Mouse (Mus musculus): ENCODE results near the gene Abi3. TPM values are rescaled to one million over a fixed set of nuclear protein-coding genes. Genes with fewer than 3 reads are reported as not detected.
"Not testable (repeated sequence)": the region's sequence is repeated elsewhere in the genome, so short reads cannot be mapped to it uniquely, and the experiment has no call there.

The Abi3 gene
- 1.0 and 1.1 TPM in 2 replicates for total RNA-seq (2014; rRNA removed)
- polyA plus RNA-seq (2015; fragmentation: Nextera tagmentation; extraction: Ambion mirVana) = 1.5 TPM in 2 replicates

DNA sequence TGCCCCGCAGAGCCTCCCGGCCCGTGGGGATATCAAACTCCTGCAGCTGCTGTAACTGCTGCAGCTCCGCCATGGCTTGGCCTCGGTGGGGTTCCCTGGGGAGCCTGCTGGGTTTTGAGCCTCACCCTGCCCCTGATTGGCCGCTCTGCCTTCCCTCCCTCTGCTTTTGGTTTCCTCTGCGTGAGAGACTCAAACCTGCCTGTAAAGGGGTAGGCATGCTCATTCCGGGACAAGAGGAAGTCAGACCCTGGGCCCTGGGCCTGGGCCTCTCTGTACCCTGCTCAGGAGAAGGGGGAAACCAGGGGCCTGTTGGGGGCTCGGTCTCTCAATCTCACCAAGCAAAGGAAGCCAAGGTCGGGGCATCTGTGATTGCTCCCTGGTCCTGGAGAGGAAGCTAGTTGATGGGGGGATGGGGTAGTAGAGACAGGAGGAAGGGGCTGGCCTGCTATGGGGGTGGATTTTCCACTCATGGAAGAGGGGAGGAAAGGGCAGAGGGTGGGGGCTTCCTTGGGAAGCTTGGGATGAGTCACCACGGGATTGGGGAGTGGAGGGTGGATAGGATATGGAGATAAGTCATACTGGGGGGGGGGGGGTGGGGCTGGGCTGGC lies at the start of gene Abi3:
Gene Abi3, minus strand, starts transcription at position 403 of the 608 bp plus-strand sequence.
- no peak for DNase-seq (ENCODE audit: low spot score)
- no peak within 1 kb of the TSS for H3K9ac ChIP-seq (replicated peaks; ENCODE audit: low read length, poor library complexity, severe bottlenecking)
- ATAC-seq (ENCODE audit: low FRiP score) = no peak
- H3K27ac ChIP-seq (ENCODE audit: low read depth, low read length) = no peak within 1 kb of the TSS
- TF ChIP-seq CTCF (IDR thresholded peaks at IDR 0.05) = no peak
- H3K4me1 ChIP-seq (ENCODE audit: insufficient read depth, low read length) = no peaks in the 10 kb centered on the region; the same call in 1 of the 2 replicates
- no peaks in the 10 kb centered on the region for H3K36me3 ChIP-seq (ENCODE audit: insufficient read depth, low read length)
- no peak within 1 kb of the TSS for H3K4me3 ChIP-seq (ENCODE audit: low read depth, low read length)
- no peaks in the 10 kb centered on the region for H3K9me3 ChIP-seq (ENCODE audit: low read length)
- no peak within 1 kb of the TSS for H3K4me2 ChIP-seq (ENCODE audit: low read depth, low read length, poor library complexity, severe bottlenecking)
- no peaks in the 10 kb centered on the region for H3K27me3 ChIP-seq (ENCODE audit: insufficient read depth, low read length)
- 17% methylated on average over 11 of the region's 11 CpGs for WGBS

DNA sequence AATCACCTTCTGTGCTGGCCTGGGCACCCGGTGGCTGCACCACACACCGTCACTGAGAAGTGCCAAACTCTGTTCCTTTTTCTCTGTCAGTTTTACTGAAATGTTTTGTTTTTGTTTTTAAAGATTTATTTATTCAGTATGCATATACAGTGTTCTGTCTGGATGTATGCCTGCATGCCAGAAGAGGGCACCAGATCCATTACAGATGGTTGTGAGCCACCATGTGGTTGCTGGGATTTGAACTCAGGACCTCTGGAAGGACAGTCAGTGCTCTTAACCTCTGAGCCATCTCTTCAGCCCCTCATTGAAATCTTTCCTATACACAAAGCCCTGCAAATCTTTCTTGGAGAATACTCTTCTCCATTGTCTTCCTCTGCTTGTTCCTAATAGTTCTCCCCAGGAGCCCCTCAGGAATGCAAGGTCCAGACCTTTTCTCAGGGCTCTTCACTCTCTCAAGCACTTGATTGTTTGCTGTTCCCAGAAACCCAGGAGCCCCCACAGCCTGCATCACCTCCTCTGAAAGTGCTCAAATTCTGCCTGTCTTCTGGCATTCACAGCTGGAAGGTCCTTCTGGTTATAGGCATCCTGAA lies 48.3 kb upstream of the Abi3 start:
- peak; percentile 34 for TF ChIP-seq CTCF (IDR thresholded peaks at IDR 0.05)
- H3K4me3 ChIP-seq (ENCODE audit: low read depth, low read length) = no peak overlapping the region
- no peak for ATAC-seq (ENCODE audit: low FRiP score)

DNA sequence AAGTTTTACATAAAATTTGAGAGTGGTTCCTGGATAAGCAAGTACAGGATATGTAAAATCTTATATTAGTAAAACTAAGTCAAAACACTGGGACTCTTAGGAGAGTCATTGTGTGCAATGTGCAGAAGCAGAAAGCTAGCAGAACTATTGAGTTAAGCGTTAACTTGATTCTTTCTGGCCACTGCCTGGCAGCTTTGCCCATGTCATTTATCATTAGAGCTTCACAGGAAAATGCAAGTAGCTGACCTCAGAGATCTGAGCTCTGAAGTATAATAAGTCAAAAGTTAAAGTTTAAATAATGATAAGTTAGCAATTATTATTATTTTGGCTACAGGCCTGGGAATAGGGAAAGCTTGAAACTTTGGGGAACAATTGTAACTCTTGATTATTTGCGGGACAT lies 37.6 kb upstream of the Abi3 start:
- H3K4me2 ChIP-seq (ENCODE audit: low read depth, low read length, poor library complexity, severe bottlenecking); H3K27me3 ChIP-seq (ENCODE audit: insufficient read depth, low read length); H3K4me1 ChIP-seq (ENCODE audit: insufficient read depth, low read length); H3K4me3 ChIP-seq (ENCODE audit: low read depth, low read length); ATAC-seq (ENCODE audit: low FRiP score); H3K27ac ChIP-seq (ENCODE audit: low read depth, low read length); H3K36me3 ChIP-seq (ENCODE audit: insufficient read depth, low read length); H3K9ac ChIP-seq (replicated peaks; ENCODE audit: low read length, poor library complexity, severe bottlenecking); DNase-seq (ENCODE audit: low spot score); H3K9me3 ChIP-seq (ENCODE audit: low read length): not testable (repeated sequence)
- 87% methylated on average over 2 of the region's 2 CpGs for WGBS

More for the DNA sequence above, 48.3 kb upstream of the Abi3 start:
- H3K4me2 ChIP-seq (ENCODE audit: low read depth, low read length, poor library complexity, severe bottlenecking) = no peak overlapping the region
- 86% methylated on average over 2 of the region's 2 CpGs for WGBS
- H3K36me3 ChIP-seq (ENCODE audit: insufficient read depth, low read length) = no peaks in the 10 kb centered on the region
- DNase-seq (ENCODE audit: low spot score) = no peak
- no peak overlapping the region for H3K9ac ChIP-seq (replicated peaks; ENCODE audit: low read length, poor library complexity, severe bottlenecking)
- H3K4me1 ChIP-seq (ENCODE audit: insufficient read depth, low read length) = no peaks in the 10 kb centered on the region
- H3K27ac ChIP-seq (ENCODE audit: low read depth, low read length) = no peak overlapping the region
- no peaks in the 10 kb centered on the region for H3K27me3 ChIP-seq (ENCODE audit: insufficient read depth, low read length)
- no peaks in the 10 kb centered on the region for H3K9me3 ChIP-seq (ENCODE audit: low read length)

DNA sequence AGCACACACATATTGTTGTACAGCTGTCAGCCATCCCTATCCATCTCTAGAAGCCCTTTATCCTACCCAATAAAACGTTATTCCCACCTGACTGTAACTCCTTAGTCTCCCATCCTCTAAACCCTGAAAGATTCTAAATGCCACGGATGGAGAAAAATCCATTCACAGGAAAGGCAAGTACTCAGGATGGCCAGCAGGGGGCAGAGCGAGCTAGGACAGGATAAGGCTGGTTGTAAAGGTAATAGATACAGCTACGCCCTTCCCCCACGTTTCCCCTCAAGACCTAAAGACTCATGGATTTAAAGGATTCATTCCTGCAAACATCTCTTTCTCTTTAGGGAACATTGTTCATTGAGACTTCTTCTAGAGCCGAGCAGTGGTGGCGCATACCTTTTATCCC lies 34.0 kb upstream of the Abi3 start:
- H3K4me2 ChIP-seq (ENCODE audit: low read depth, low read length, poor library complexity, severe bottlenecking) = peak overlapping the region; percentile 33

DNA sequence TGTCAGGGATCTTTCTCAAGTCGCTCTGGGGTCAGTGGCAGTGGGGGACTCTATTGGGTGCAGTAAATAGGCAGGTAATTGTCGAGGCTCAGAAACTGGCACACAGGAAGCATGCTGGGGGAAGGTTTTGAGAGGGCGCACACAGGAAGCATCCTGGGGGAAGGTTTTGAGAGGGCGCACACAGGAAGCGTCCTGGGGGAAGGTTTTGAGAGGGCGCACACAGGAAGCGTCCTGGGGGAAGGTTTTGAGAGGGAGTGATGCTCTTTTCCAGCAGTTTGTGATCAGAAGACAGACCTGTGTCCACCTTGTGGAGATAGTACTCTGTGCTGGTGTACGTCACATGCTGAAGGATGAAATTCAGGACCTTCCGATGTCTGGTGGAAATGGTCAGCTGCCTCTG lies 33.5 kb upstream of the Abi3 start:
- ATAC-seq (ENCODE audit: low FRiP score) = peak; percentile 52; the same call in 1 of the 2 replicates
- WGBS = 32% methylated on average over 9 of the region's 9 CpGs

More for the DNA sequence above, 34.0 kb upstream of the Abi3 start:
- peak; percentile 75 for DNase-seq (ENCODE audit: low spot score)
- Histone ChIP-seq H3K27ac (ENCODE audit: low read depth, low read length) (no peak overlapping the region), H3K9me3 (ENCODE audit: low read length) (no peaks in the 10 kb centered on the region), H3K27me3 (ENCODE audit: insufficient read depth, low read length) (no peaks in the 10 kb centered on the region), H3K36me3 (ENCODE audit: insufficient read depth, low read length) (no peaks in the 10 kb centered on the region), H3K4me3 (ENCODE audit: low read depth, low read length) (peak overlapping the region; percentile 12; the same call in 1 of the 2 replicates), H3K4me1 (ENCODE audit: insufficient read depth, low read length) (no peaks in the 10 kb centered on the region), H3K9ac (replicated peaks; ENCODE audit: low read length, poor library complexity, severe bottlenecking) (no peak overlapping the region)
- peak; percentile 23; the same call in 1 of the 2 replicates for ATAC-seq (ENCODE audit: low FRiP score)
- TF ChIP-seq CTCF (IDR thresholded peaks at IDR 0.05) = peak; percentile 90
- WGBS = 14% methylated on average over 7 of the region's 7 CpGs

DNA sequence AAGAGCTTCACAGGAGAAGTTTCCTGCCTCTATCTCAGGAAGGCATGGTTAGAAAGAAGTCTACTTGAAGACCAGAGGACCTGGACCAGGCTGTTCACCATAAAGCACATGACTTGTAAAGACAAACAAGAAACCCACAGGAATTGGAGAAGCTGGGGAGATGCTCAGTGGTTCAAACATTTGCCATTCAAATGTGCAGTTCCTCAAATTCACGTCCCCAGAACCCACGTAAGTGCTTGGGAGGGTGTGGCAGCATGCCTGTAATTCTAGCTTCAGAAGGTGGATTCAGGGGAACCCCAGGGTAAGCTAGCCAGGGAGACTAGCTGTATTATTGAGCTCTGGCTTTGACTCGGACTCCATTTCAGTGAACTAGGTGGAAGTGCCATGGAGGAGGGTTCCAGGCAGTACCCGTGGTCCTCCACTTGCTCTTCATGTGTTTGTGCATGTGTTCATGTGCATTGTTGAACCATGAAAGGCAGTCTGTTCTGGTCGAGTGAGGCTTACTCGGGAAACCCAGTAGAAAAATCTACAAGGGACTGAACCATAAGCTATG lies 27.7 kb upstream of the Abi3 start:
- Histone ChIP-seq H3K27ac (ENCODE audit: low read depth, low read length) (no peak overlapping the region), H3K9me3 (ENCODE audit: low read length) (no peaks in the 10 kb centered on the region), H3K27me3 (ENCODE audit: insufficient read depth, low read length) (no peaks in the 10 kb centered on the region), H3K9ac (replicated peaks; ENCODE audit: low read length, poor library complexity, severe bottlenecking) (no peak overlapping the region), H3K4me1 (ENCODE audit: insufficient read depth, low read length) (no peaks in the 10 kb centered on the region), H3K4me3 (ENCODE audit: low read depth, low read length) (no peak overlapping the region), H3K4me2 (ENCODE audit: low read depth, low read length, poor library complexity, severe bottlenecking) (no peak overlapping the region), H3K36me3 (ENCODE audit: insufficient read depth, low read length) (no peaks in the 10 kb centered on the region)
- DNase-seq (ENCODE audit: low spot score) (no peak), ATAC-seq (ENCODE audit: low FRiP score) (no peak)
- no peak for TF ChIP-seq CTCF (IDR thresholded peaks at IDR 0.05)
- WGBS = 73% methylated on average over 6 of the region's 6 CpGs

More for the DNA sequence above, 33.5 kb upstream of the Abi3 start:
- peak; percentile 40 for DNase-seq (ENCODE audit: low spot score)
- H3K4me1 ChIP-seq (ENCODE audit: insufficient read depth, low read length) = no peaks in the 10 kb centered on the region
- TF ChIP-seq CTCF (IDR thresholded peaks at IDR 0.05) = no peak
- H3K27me3 ChIP-seq (ENCODE audit: insufficient read depth, low read length) = no peaks in the 10 kb centered on the region
- no peaks in the 10 kb centered on the region for H3K36me3 ChIP-seq (ENCODE audit: insufficient read depth, low read length)
- H3K9me3 ChIP-seq (ENCODE audit: low read length) = no peaks in the 10 kb centered on the region
- H3K4me2 ChIP-seq (ENCODE audit: low read depth, low read length, poor library complexity, severe bottlenecking) = peak overlapping the region; percentile 33
- H3K4me3 ChIP-seq (ENCODE audit: low read depth, low read length) = peak overlapping the region; percentile 12; the same call in 1 of the 2 replicates
- no peak overlapping the region for H3K27ac ChIP-seq (ENCODE audit: low read depth, low read length)
- H3K9ac ChIP-seq (replicated peaks; ENCODE audit: low read length, poor library complexity, severe bottlenecking) = no peak overlapping the region

Data from midbrain, postnatal 0 days (tissue).